Mouse (Mus musculus): Measurements from ENCODE around the gene Gnat2. TPM values are rescaled to one million over a fixed set of nuclear protein-coding genes. Genes with fewer than 3 reads are reported as not detected.

Gene Gnat2
- total RNA-seq (2021): under 1 TPM in 1 of 2 experiments, not detected in 1; 0.21 TPM
- long read RNA-seq, experiment 1: 0 reads
- long read RNA-seq, experiment 2: 0 reads

DNA sequence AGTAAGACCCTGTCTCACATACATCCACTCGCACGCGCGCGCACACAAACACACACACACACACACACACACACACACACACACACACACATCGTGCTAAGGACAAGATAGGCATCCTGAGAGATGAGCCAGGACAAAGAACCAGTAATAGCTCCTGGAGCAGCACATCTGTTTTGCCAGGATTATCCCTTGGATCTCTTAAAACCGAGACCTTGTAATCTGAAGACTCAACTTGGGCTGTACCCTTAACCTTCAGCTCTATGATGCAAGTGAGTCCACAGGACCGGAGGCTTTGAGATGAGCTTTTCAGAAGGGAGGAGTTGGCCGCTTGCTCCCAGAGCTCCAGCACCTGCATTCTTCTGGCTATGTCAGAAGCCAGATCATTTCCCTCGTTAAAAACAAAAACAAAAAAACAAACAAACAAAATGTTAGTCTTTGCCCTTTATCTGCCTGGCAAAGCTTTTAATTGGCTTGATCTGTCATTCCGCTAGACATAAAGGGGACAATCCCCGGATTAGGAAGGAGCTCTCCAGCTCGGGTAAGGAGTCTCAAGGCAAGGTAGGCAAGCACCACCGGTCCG lies at the start of gene Gnat2:
Gene Gnat2, plus strand, starts transcription at position 254 of the 580 bp plus-strand sequence.
- DNase-seq (ENCODE audit: low spot score in 2 of 2): no peak

DNA sequence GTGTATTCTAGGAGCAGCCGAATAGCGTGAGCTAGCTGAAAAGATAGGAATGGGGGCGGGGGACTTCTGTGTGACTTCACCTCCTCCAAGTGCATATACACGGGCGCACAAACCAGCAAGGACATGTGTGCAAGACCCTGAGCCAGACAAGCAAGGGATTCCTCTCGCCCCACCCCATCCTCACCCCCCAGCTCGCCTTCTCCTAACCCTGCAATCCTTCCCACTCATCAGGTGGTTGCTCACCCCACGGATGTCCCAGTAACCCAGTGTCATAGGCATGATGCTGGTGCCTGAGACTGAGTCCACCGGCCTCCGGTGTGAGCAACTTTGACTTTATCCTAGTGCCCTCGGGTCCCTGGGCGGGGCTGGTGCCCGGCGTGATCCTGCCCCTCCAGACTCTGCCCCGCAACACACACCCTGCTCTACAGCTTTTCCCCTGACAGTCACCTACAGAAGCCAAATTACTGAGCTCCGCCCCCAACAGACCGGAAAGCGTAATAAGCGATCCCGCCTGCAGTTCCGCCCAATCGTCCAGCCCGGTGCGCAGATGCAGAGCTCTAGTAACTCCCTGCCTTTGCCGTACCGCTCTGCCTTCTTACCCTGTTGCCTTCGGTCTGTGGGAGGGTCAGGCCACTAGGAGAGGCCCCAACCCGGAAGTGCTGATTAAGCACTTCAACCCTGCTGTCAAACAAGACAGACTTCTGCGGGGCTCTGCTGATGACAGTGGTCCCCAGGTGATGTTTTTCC lies 48.0 kb upstream of the Gnat2 start, which contains the start of gene Gstm4:
Gene Gstm4, minus strand, starts transcription at position 501 of the 747 bp plus-strand sequence.
- peak; percentile 86 for DNase-seq (ENCODE audit: low spot score in 2 of 2)

- DNase-seq (ENCODE audit: low spot score in 2 of 2): no peak
These were observed 45.5 kb upstream of the Gnat2 start for GRCm38 (mm10) chr3:108046944-108047655.

- DNase-seq (ENCODE audit: low spot score in 2 of 2): no peak
These were observed 44.3 kb upstream of the Gnat2 start for GRCm38 (mm10) chr3:108048306-108048705.

DNA sequence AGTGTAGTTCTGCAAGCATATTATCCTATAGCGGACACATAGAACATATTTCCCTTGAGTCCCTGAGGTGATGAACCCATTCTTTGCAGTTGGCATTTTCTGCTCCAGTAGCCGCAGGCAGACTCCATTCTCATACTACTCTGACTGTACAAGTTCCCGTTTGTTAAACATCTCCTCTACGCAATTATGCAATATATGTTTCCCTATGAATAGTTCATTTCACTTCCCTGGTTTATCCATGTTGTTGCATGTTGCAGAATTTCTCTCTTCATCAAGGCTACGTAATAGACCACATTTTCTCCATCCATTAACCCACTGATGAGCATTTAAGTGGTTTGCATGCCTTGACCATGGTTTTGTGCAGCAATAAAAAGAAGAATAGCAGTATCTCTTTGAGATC lies 42.1 kb upstream of the Gnat2 start:
- DNase-seq (ENCODE audit: low spot score in 2 of 2): no peak

DNA sequence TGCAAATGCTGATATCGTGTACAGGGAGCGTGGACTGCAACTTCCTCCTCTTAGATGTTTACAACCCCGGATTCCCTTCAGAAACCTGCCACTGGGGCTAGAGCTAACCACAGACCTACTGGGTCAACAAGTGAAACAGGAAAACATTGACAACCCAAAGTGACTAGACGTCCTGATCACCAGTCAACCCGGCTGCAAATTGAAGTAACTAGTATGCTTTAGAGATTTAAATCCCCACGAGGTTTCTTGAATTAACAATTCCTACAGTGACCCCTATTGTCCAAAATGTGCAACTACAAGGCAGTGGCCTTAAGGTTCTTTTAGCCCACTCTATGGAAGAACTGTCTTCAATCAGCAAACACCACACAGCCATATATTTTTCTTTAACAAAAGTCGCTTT lies 31.2 kb upstream of the Gnat2 start:
- peak; percentile 33 to 62 for DNase-seq (ENCODE audit: low spot score in 2 of 2)

- no peak for DNase-seq (ENCODE audit: low spot score in 2 of 2)
These were observed 29.9 kb upstream of the Gnat2 start for GRCm38 (mm10) chr3:108062648-108063047.

GRCm38 (mm10) chr3:108064672-108065071 lies 27.9 kb upstream of the Gnat2 start:
- no peak for DNase-seq (ENCODE audit: low spot score in 2 of 2)

GRCm38 (mm10) chr3:108065551-108065950 lies 27.0 kb upstream of the Gnat2 start:
- DNase-seq (ENCODE audit: low spot score in 2 of 2): no peak

GRCm38 (mm10) chr3:108067370-108067934 lies 25.1 kb upstream of the Gnat2 start:
- DNase-seq (ENCODE audit: low spot score in 2 of 2): no peak

DNA sequence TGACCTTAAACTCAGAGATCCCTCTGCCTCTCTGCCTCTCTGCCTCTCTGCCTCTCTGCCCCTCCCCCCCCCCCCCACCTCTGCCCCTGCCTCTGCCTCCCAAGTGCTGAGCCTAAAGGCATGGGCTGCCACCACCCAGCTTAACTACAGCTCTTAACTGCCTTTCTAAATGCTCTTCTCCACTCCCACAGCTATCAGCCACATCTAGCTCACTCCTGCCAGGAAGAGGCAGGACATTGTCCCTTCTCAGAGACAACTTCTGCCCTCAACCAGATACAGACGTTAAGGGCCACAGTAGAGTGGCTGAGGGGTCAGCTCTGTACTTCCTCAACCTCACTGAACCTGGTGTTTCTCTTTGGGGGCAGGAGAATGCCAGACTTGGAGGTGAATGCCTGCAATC lies 23.8 kb upstream of the Gnat2 start:
- no peak for DNase-seq (ENCODE audit: low spot score in 2 of 2)

DNA sequence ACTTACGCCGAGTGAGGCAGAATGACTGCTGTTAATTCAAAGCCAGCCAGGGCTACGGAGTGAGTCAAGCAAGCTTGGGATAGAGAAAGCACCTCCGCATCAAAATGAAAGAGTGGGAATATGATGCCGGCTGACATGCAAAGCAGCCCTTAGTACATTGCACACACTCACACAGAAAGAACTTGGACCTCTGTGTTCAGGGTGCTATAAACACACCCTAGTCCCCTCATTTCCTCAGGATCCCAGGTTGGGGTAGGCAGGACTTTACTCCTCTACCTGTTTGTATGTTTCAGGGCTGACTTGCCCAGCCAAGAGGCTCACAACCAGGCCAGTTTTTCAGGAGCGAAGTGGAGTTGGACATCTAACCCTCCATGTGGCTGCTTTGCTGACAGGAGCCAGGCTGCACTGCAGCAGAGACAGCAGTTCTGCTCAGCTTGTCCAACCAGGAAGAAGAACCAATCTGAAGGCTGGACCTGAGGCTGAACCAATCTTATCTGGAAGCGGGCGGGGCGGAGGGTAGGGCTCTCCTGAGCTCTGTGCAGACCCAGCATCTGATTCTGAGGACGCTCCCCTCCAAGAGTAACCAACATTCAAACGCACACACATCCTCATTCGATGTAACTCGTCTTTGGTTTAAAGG lies 23.2 kb upstream of the Gnat2 start:
- DNase-seq (ENCODE audit: low spot score in 2 of 2): no peak

GRCm38 (mm10) chr3:108070295-108071293 lies 22.0 kb upstream of the Gnat2 start:
- DNase-seq (ENCODE audit: low spot score in 2 of 2): peak; percentile 63 to 69

DNA sequence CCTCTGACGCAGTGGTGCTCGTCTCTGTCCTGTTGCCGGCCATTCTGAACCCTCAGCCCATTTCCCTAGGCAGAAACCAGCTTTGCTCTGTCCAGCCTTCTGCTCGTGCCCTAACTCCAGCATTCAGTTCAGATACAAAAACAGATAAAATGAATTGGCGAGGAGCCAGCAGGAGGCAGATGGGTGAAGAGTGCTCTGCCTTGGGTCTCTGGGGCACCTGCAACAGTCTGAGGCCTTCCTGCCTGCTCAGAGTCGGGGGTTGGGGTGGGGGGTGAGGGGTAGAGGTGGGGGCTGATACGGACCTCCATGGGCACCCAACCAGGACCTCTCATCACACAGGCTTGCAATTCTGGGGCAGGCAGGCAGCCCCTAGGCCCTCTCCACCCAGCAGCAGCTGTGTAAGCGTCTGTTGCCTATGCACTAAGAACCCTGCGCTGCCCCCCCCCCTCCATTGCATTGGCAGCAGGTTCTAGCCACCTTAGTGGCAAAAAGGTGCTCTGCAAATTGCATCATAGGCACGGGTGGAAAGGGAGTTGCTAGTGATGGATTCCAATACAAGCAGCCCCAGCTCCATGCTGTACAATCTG lies 19.5 kb upstream of the Gnat2 start:
- no peak for DNase-seq (ENCODE audit: low spot score in 2 of 2)

- DNase-seq (ENCODE audit: low spot score in 2 of 2): no peak
These were observed 15.8 kb upstream of the Gnat2 start for GRCm38 (mm10) chr3:108076836-108077235.

DNA sequence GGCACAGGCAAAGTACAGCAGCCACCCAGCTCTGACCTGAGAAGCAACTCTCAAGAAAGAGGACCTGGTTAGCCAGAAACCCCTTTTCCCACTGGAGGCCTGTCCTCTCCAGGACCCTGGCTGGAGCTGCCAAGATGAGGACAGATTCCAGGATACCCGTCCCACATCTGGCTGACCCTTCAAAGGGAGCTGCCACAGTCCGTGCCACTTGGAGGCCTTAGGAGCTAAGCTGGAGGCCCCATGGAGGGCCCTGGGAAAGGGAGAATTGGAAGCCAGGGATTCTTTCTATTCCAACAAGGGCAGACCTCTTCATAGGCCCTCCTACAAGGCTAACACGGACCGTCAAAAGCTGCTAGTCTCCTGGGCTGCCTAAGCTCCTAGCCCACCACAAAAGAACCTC lies 10.9 kb upstream of the Gnat2 start:
- no peak for DNase-seq (ENCODE audit: low spot score in 2 of 2)

- no peak for DNase-seq (ENCODE audit: low spot score in 2 of 2)
These were observed 10.2 kb upstream of the Gnat2 start for GRCm38 (mm10) chr3:108082251-108082875.

- DNase-seq (ENCODE audit: low spot score in 2 of 2): no peak
These were observed 9.4 kb upstream of the Gnat2 start for GRCm38 (mm10) chr3:108083161-108083560.

GRCm38 (mm10) chr3:108083904-108084407 lies 8.6 kb upstream of the Gnat2 start:
- no peak for DNase-seq (ENCODE audit: low spot score in 2 of 2)

All from left cerebral cortex, adult 18-20 months (tissue).